Mouse (Mus musculus): Measurements from ENCODE around the gene Fam217a. TPM values are rescaled to one million over a fixed set of nuclear protein-coding genes. Genes with fewer than 3 reads are reported as not detected.

Fam217a gene
- total RNA-seq (2023) = not detected

DNA sequence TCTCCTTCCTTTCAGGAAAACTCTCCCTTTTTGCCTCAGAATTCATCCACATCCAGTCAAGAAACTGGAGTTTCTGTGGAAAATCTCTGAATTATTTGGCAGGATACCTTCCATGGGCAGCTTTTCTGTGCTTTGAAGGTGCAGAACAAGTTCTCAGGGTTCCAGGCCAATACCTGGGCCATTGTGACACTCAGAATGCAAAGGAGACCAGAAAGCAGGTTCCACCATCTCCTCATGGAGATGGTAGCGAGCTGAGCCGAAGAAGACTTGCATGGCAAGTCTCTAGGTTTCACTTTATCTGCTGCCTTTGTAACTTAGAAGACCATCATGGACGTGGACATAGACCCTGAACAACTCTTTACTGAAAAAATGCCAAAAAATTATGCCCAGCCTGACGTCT is at the start of gene Fam217a, which contains the start of gene 4933417A18Rik:
TSS of gene Fam217a (minus strand) at position 101 of the 400 bp plus-strand sequence.
TSS of gene 4933417A18Rik (plus strand) at position 200 of the 400 bp plus-strand sequence.

DNA sequence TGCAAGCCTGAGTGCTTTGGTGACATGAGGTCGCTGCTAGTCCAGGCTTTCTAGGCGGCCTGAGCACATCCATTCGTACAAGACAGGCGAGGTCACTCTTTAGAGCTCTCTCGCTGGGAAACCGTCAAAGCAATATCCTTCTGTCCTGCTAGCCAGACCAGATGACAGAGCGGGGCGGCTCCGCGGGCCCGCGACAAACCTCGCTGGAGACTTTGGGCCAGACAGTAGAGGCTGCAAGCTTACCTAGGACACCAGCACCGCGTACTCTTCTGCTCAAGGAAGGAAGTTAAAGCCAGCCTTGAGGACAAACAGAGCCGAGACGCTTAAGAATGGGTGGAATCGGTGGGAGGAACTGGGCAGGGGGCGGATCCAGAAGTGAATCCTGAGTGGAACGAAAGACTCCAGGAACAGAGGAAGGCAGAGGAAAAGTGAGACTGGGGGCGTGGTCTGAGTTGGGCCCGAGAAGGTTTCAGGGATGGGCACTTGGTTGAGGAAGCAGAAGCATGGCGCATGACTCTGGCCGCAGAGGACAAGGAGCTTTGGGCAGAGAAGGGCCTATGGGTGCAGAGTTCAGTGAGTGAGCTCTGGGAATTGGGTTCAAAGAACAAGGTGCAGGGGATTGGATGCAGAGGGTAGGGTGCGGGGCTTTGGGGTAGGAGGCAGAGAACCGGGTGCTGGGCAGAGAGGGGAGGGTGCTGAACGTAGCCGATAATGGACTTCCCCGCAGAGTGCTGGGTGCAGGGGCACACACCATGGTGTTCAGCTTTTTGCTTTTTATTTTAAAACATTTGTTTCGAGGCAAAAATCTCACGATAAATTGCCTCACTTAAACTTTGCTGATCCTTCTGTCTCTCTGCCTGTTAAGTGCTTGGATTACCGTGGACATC is 39.6 kb upstream of the Fam217a start, which contains the start of gene Eci3:
TSS of gene Eci3 (minus strand) at position 300 of the 887 bp plus-strand sequence.

DNA sequence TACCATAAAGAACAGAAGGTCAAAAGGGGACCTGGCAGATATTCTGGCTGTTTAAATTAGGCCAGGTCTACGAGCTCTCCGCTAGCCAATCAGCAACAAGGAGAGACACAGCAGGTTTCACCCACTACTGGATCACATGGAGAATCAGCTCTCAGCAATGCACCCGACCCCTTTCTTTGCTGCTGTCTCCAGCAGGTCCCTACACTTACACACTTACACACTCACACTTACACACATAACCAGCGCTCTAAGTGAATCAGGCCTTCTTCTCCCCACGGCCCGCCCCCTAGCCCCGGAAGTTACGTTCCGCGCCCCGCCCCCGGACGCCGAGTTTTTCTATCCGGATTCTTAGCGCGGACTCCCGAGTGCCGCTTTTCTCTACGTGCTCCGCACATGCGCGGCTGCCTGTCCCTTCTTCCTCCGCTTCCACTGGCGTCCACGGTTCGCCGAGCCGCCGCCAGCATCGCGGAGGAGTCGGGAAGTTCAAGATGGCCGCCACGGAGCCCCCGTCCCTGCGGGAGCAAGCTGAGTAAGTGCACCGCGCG is 48.9 kb downstream of the Fam217a start, which contains the start of gene Prpf4b:
TSS of gene Prpf4b (plus strand) at position 137 of the 545 bp plus-strand sequence.

Other genes with a start within 250 kb of the Fam217a start
- not detected for gene Fam50b, start 189.5 kb downstream of the Fam217a start, total RNA-seq (2023)
- gene Prpf4b, start 49.0 kb downstream of the Fam217a start, total RNA-seq (2023) = 100 to 1,000 TPM; 102 to 123 TPM
- gene 4933417A18Rik, start 99 bp upstream of the Fam217a start, total RNA-seq (2023) = not detected
- not detected for gene Eci3, start 39.5 kb upstream of the Fam217a start, total RNA-seq (2023)
- 10 to 100 TPM; 28.9 to 34.0 TPM for gene Eci2, start 102.8 kb upstream of the Fam217a start, total RNA-seq (2023)